Mouse (Mus musculus): ENCODE measurements around the gene Slc26a10.

The Slc26a10 gene

GRCm38 (mm10) chr10:127129431-127129830, 51.0 kb downstream of the Slc26a10 start:
- DNase-seq (ENCODE audit: low spot score), result no peak

GRCm38 (mm10) chr10:127127711-127128279, 52.6 kb downstream of the Slc26a10 start:
- no peak for DNase-seq (ENCODE audit: low spot score)

GRCm38 (mm10) chr10:127126579-127126978, 53.9 kb downstream of the Slc26a10 start:
- no peak for DNase-seq (ENCODE audit: low spot score)

- DNase-seq (ENCODE audit: low spot score), result no peak
Observed at GRCm38 (mm10) chr10:127125210-127126001, 55.0 kb downstream of the Slc26a10 start.

GRCm38 (mm10) chr10:127123436-127123805, 57.0 kb downstream of the Slc26a10 start:
- DNase-seq (ENCODE audit: low spot score), result peak; percentile 87

- DNase-seq (ENCODE audit: low spot score), result peak; percentile 46
Observed at GRCm38 (mm10) chr10:127122784-127123435, 57.5 kb downstream of the Slc26a10 start.

GRCm38 (mm10) chr10:127122018-127122417, 58.4 kb downstream of the Slc26a10 start:
- no peak for DNase-seq (ENCODE audit: low spot score)

Measured in layer of hippocampus, adult 11-12 months (tissue).